Mouse (Mus musculus) G1E-ER4 (cell line): Measurements from ENCODE around the gene Med31. TPM values are rescaled to one million over a fixed set of nuclear protein-coding genes. Genes with fewer than 3 reads are reported as not detected.

Source experiments
- GATA1 ChIP-seq: IDR thresholded peaks from one replicate; pipeline ENCODE4 v1.8.0; 2012; ENCODE audit warnings: low read length, inconsistent platforms
- polyA plus RNA-seq: library from polyadenylated mRNA; stranded (reverse); fragments of >175 nt; gene quantifications from 2 replicates; pipeline ENCODE4 v1.2.3, GENCODE M21; 2012

Med31 gene
- polyA plus RNA-seq, 1 experiment, result 0.43 TPM

- TF ChIP-seq GATA1, result no peak
These were observed 41.9 kb downstream of the Med31 start for GRCm38 (mm10) chr11:72173506-72173905.

DNA sequence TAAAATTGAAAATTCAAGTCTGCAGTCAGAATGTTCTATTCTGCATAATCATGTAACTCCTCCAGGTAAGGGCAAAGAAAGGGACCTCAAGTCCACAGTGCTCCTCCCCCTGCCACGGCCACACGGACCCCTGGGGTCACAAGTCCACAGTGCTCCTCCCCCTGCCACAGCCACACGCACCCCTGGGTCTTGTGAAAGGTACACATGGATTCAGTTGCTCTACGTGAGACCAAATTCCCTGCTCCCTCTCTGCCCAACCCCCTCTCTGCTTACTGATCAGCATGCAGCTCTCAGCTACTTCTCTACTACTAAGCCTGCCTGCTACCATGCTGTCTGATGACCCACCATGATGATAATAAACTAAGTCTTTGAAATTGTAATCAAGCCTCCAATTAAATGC, 45.5 kb downstream of the Med31 start:
- TF ChIP-seq GATA1, result no peak

GRCm38 (mm10) chr11:72163198-72163597, 52.2 kb downstream of the Med31 start:
- no peak for TF ChIP-seq GATA1

Other genes starting within 250 kb of the Med31 start
- not detected in 2 replicates for gene Aipl1, start 178.1 kb downstream of the Med31 start, polyA plus RNA-seq
- not detected in 2 replicates for gene Pimreg, start 173.6 kb downstream of the Med31 start, polyA plus RNA-seq
- gene Pitpnm3, start 79.8 kb downstream of the Med31 start, polyA plus RNA-seq, result not detected in 2 replicates
- gene Gm43951, start 8.8 kb downstream of the Med31 start, polyA plus RNA-seq, result 0.29 and 0.30 TPM in 2 replicates
- 2.4 TPM in 2 replicates for gene 4933427D14Rik, start 8.1 kb downstream of the Med31 start, polyA plus RNA-seq
- 25.6 and 28.7 TPM in 2 replicates for gene Txndc17, start 8.0 kb downstream of the Med31 start, polyA plus RNA-seq
- not detected in 2 replicates for gene Slc13a5, start 51.6 kb upstream of the Med31 start, polyA plus RNA-seq
- gene Xaf1, start 86.0 kb upstream of the Med31 start, polyA plus RNA-seq, result not detected in 2 replicates
- not detected in 2 replicates for gene Fbxo39, start 98.9 kb upstream of the Med31 start, polyA plus RNA-seq
- not detected in 2 replicates for gene Tekt1, start 146.8 kb upstream of the Med31 start, polyA plus RNA-seq
- gene Smtnl2, start 196.1 kb upstream of the Med31 start, polyA plus RNA-seq, result not detected in 2 replicates
- gene Ggt6, start 219.9 kb upstream of the Med31 start, polyA plus RNA-seq, result not detected in 2 replicates
- gene Mybbp1a, start 225.8 kb upstream of the Med31 start, polyA plus RNA-seq, result 201 and 283 TPM in 2 replicates